Comparison of ENCODE assay signal across 9 mouse cellular contexts in genomic region chr19:46523131-46523479, GRCm38 (mm10). TPM values are rescaled to one million over a fixed set of nuclear protein-coding genes. Genes with fewer than 3 reads are reported as not detected.
A peak's percentile ranks its signal among the peaks of the same experiment; 100 is the strongest.
DNase-seq lines count a peak whose midpoint lies in the region; ATAC-seq and TF ChIP-seq lines count a peak whose summit lies in the region.
"Had no signal": no experiment of that assay in that cellular context is flagged by ENCODE, and none has a peak within 500 bp of the region (broad histone marks: within the 10 kb centered on the region; RNA-seq: fewer than 3 reads in every experiment).

No protein-coding gene starts in this region.

- no peak overlapping the region for H3K9ac ChIP-seq in MEL (ENCODE audit: control insufficient read depth, low read depth, low read length, poor library complexity, severe bottlenecking)
- H3K9ac ChIP-seq in hindbrain, embryonic 13.5 days, result peak overlapping the region; percentile 67; the same call in 1 of the 2 replicates
- H3K9ac ChIP-seq in midbrain, embryonic 13.5 days (replicated peaks), result peak overlapping the region; percentile 54; the same call in 1 of the 2 replicates

- peaks cover 90% of the 10 kb centered on the region for H3K4me1 ChIP-seq in heart, embryonic 10.5 days
- peaks cover 6 to 23% of the 10 kb centered on the region in 2 experiments; a peak in 3 of 4 replicates for H3K4me1 ChIP-seq in MEL (ENCODE audit: control insufficient read depth in 1 of 2, insufficient read depth in 2 of 2, low read length in 2 of 2)
- peaks cover 71% of the 10 kb centered on the region for H3K4me1 ChIP-seq in hindbrain, embryonic 13.5 days (replicated peaks)
- H3K4me1 ChIP-seq in midbrain, embryonic 13.5 days (replicated peaks), result peaks cover 72% of the 10 kb centered on the region

- no peak for TF ChIP-seq CTCF in MEL (IDR thresholded peaks at IDR 0.05 in 2 of 3, conservative IDR thresholded peaks at IDR 0.05 in 1 of 3; ENCODE audit: control insufficient read depth in 1 of 3, insufficient read depth in 1 of 3, low read depth in 2 of 3, low read length in 3 of 3, poor library complexity in 1 of 3, severe bottlenecking in 1 of 3)

- no peaks in the 10 kb centered on the region for H3K79me2 ChIP-seq in MEL (ENCODE audit: control insufficient read depth, insufficient read depth, low read length, poor library complexity)

- H3K27ac ChIP-seq in heart, embryonic 10.5 days, result peak overlapping the region; percentile 92
- H3K27ac ChIP-seq in MEL (ENCODE audit: control insufficient read depth, low read depth, low read length), result no peak overlapping the region
- peak overlapping the region; percentile 88 for H3K27ac ChIP-seq in hindbrain, embryonic 13.5 days
- peak overlapping the region; percentile 86 for H3K27ac ChIP-seq in midbrain, embryonic 13.5 days

- peak overlapping the region; percentile 47 for H3K4me3 ChIP-seq in heart, embryonic 10.5 days
- no peak overlapping the region for H3K4me3 ChIP-seq in MEL (ENCODE audit: control insufficient read depth in 1 of 2, insufficient read depth in 1 of 2, low read depth in 2 of 2, low read length in 2 of 2)
- H3K4me3 ChIP-seq in hindbrain, embryonic 13.5 days, result no peak overlapping the region; the same call in 1 of the 2 replicates
- H3K4me3 ChIP-seq in midbrain, embryonic 13.5 days (replicated peaks), result peak overlapping the region; percentile 23; the same call in 1 of the 2 replicates

- no peaks in the 10 kb centered on the region for H3K27me3 ChIP-seq in heart, embryonic 10.5 days (ENCODE audit: insufficient read depth, poor library complexity, severe bottlenecking)
- H3K27me3 ChIP-seq in MEL (ENCODE audit: control insufficient read depth in 1 of 2, insufficient read depth in 2 of 2, low read length in 2 of 2), result no peaks in the 10 kb centered on the region
- no peaks in the 10 kb centered on the region for H3K27me3 ChIP-seq in hindbrain, embryonic 13.5 days
- no peaks in the 10 kb centered on the region for H3K27me3 ChIP-seq in midbrain, embryonic 13.5 days

- no peak for TF ChIP-seq POLR2A in MEL (IDR thresholded peaks at IDR 0.05; ENCODE audit: control insufficient read depth in 1 of 2, insufficient read depth in 1 of 2, low read depth in 1 of 2, low read length in 2 of 2, poor library complexity in 1 of 2)

- intact Hi-C loops in heart, postnatal 10 days (cut with DNase I), result no loop called here
- intact Hi-C loops in left cerebral cortex, postnatal 14 days (cut with DNase I), result no loop called here

- peak overlapping the region; percentile 52 for H3K4me2 ChIP-seq in hindbrain, embryonic 13.5 days
- H3K4me2 ChIP-seq in midbrain, embryonic 13.5 days (replicated peaks), result peak overlapping the region; percentile 49

- no peak for TF ChIP-seq RAD21 in MEL (IDR thresholded peaks at IDR 0.05; ENCODE audit: low read depth, low read length)

- DNase-seq in heart, embryonic 10.5 days (ENCODE audit: low spot score), result no peak
- no peak for DNase-seq in heart, postnatal 10 days
- peak; percentile 62 for DNase-seq in MEL (ENCODE audit: low read depth, low spot score)
- DNase-seq in gastrocnemius, adult 8-10 months (ENCODE audit: low spot score in 2 of 2), result no peak
- DNase-seq in layer of hippocampus, postnatal 14 days (ENCODE audit: low spot score in 2 of 2), result no peak
- no peak for DNase-seq in left cerebral cortex, postnatal 14 days (ENCODE audit: low spot score in 2 of 2)

- TF ChIP-seq EP300 in MEL (IDR thresholded peaks at IDR 0.05; ENCODE audit: low read depth in 1 of 2, low read length in 2 of 2), result no peak; a peak in 1 of 4 replicates

- ATAC-seq in hindbrain, embryonic 13.5 days (ENCODE audit: low FRiP score), result no peak
- no peak for ATAC-seq in midbrain, embryonic 13.5 days

- no peaks in the 10 kb centered on the region for H3K36me3 ChIP-seq in heart, embryonic 10.5 days
- peaks cover 0 to 4% of the 10 kb centered on the region in 2 experiments; a peak in 2 of 4 replicates for H3K36me3 ChIP-seq in MEL (ENCODE audit: control insufficient read depth in 1 of 2, insufficient read depth in 2 of 2, low read length in 2 of 2)
- no peaks in the 10 kb centered on the region for H3K36me3 ChIP-seq in hindbrain, embryonic 13.5 days
- H3K36me3 ChIP-seq in midbrain, embryonic 13.5 days, result no peaks in the 10 kb centered on the region
- H3K36me3 ChIP-seq: G1E had no signal

- no peaks in the 10 kb centered on the region for H3K9me3 ChIP-seq in heart, embryonic 10.5 days
- no peaks in the 10 kb centered on the region for H3K9me3 ChIP-seq in MEL (replicated peaks; ENCODE audit: insufficient read depth, low read length)
- H3K9me3 ChIP-seq in hindbrain, embryonic 13.5 days, result no peaks in the 10 kb centered on the region
- no peaks in the 10 kb centered on the region for H3K9me3 ChIP-seq in midbrain, embryonic 13.5 days
- H3K9me3 ChIP-seq: G1E had no signal

TF ChIP-seq in MEL, 35 proteins besides CTCF, POLR2A, EP300 and RAD21:
- TF ChIP-seq ELF1 (IDR thresholded peaks at IDR 0.05; ENCODE audit: low read depth, low read length), result 0 out of 2 replicates have a peak, but pooled peaks have one; percentile 33
- no peak for TF ChIP-seq POLR2AphosphoS5 (IDR thresholded peaks at IDR 0.05; ENCODE audit: borderline replicate concordance, low read depth, low read length)
- TF ChIP-seq GABPA (IDR thresholded peaks at IDR 0.05; ENCODE audit: low read depth, low read length), result no peak
- no peak for TF ChIP-seq ETS1 (IDR thresholded peaks at IDR 0.05; ENCODE audit: low read depth, low read length)
- peak; percentile 27; the same call in 1 of the 2 replicates for TF ChIP-seq GATA1 (IDR thresholded peaks at IDR 0.05; ENCODE audit: low read depth, low read length)
- 0 out of 2 replicates have a peak, but pooled peaks have one; percentile 49 for TF ChIP-seq MAFK (IDR thresholded peaks at IDR 0.05; ENCODE audit: borderline replicate concordance, low read depth, low read length)
- 0 out of 2 replicates have a peak, but pooled peaks have one; percentile 33 for TF ChIP-seq MAZ (IDR thresholded peaks at IDR 0.05; ENCODE audit: low read depth, low read length)

RNA-seq across cellular contexts. Expression of gene Trim8, which starts 21.6 kb away (rescaled TPM):
- polyA plus RNA-seq in heart, embryonic 10.5 days (2016; fragmentation: Nextera tagmentation; extraction: Ambion mirVana), result 17.6 and 22.0 TPM in 2 replicates
- 10 to 100 TPM; 49.9 to 50.6 TPM for total RNA-seq in heart, postnatal 10 days (2021)
- total RNA-seq in MEL (2012; rRNA removed), result 19.1 and 21.2 TPM in 2 replicates
- 10 to 100 TPM in 1 of 2 experiments, not detected in 1; 57.2 TPM for polyA plus RNA-seq in MEL (2012; ENCODE audit: insufficient read depth in 1 of 2, insufficient read length in 2 of 2, low read depth in 1 of 2, low replicate concordance in 2 of 2, missing spikeins in 1 of 2)
- 29.7 and 31.6 TPM in 2 replicates for polyA plus RNA-seq in hindbrain, embryonic 13.5 days (2015; fragmentation: Nextera tagmentation; extraction: Ambion mirVana)
- 27.7 and 33.0 TPM in 2 replicates for polyA plus RNA-seq in midbrain, embryonic 13.5 days (2015; fragmentation: Nextera tagmentation; extraction: Ambion mirVana)
- total RNA-seq in gastrocnemius, adult 8-10 months (2022), result 10 to 100 TPM; 22.0 to 24.0 (median 22.7) TPM
- 100 to 1,000 TPM in 1 of 2 experiments, 10 to 100 TPM in 1; 98.9 to 110 TPM for total RNA-seq in layer of hippocampus, postnatal 14 days (2021)
- total RNA-seq in left cerebral cortex, postnatal 14 days (2021), result 100 to 1,000 TPM; 103 to 110 TPM

RNA-seq across cellular contexts. Expression of gene Arl3, which starts 49.9 kb away (rescaled TPM):
- polyA plus RNA-seq in heart, embryonic 10.5 days (2016; fragmentation: Nextera tagmentation; extraction: Ambion mirVana), result 112 and 134 TPM in 2 replicates
- total RNA-seq in heart, postnatal 10 days (2021), result 10 to 100 TPM; 32.8 to 33.6 TPM
- 62.4 and 74.8 TPM in 2 replicates for total RNA-seq in MEL (2012; rRNA removed)
- polyA plus RNA-seq in MEL (2012; ENCODE audit: insufficient read depth in 1 of 2, insufficient read length in 2 of 2, low read depth in 1 of 2, low replicate concordance in 2 of 2, missing spikeins in 1 of 2), result 100 to 1,000 TPM in 1 of 2 experiments, not detected in 1; 123 TPM
- polyA plus RNA-seq in hindbrain, embryonic 13.5 days (2015; fragmentation: Nextera tagmentation; extraction: Ambion mirVana), result 212 and 220 TPM in 2 replicates
- polyA plus RNA-seq in midbrain, embryonic 13.5 days (2015; fragmentation: Nextera tagmentation; extraction: Ambion mirVana), result 226 and 238 TPM in 2 replicates
- 10 to 100 TPM; 51.1 to 76.4 (median 62.8) TPM for total RNA-seq in gastrocnemius, adult 8-10 months (2022)
- 100 to 1,000 TPM; 111 to 121 TPM for total RNA-seq in layer of hippocampus, postnatal 14 days (2021)
- total RNA-seq in left cerebral cortex, postnatal 14 days (2021), result 100 to 1,000 TPM; 103 to 116 TPM

RNA-seq across cellular contexts. Expression of gene Sfxn2, which starts 50.1 kb away (rescaled TPM):
- 14.2 and 14.5 TPM in 2 replicates for polyA plus RNA-seq in heart, embryonic 10.5 days (2016; fragmentation: Nextera tagmentation; extraction: Ambion mirVana)
- total RNA-seq in heart, postnatal 10 days (2021), result 1 to 10 TPM; 3.0 to 3.8 TPM
- 16.1 and 20.3 TPM in 2 replicates for total RNA-seq in MEL (2012; rRNA removed)
- 10 to 100 TPM; 21.2 to 36.6 TPM for polyA plus RNA-seq in MEL (2012; ENCODE audit: insufficient read depth in 1 of 2, insufficient read length in 2 of 2, low read depth in 1 of 2, low replicate concordance in 2 of 2, missing spikeins in 1 of 2)
- 10.3 and 12.6 TPM in 2 replicates for polyA plus RNA-seq in hindbrain, embryonic 13.5 days (2015; fragmentation: Nextera tagmentation; extraction: Ambion mirVana)
- polyA plus RNA-seq in midbrain, embryonic 13.5 days (2015; fragmentation: Nextera tagmentation; extraction: Ambion mirVana), result 10.3 and 11.9 TPM in 2 replicates
- total RNA-seq in gastrocnemius, adult 8-10 months (2022), result 1 to 10 TPM; 1.6 to 3.0 (median 2.8) TPM
- 1 to 10 TPM; 8.2 to 8.3 TPM for total RNA-seq in layer of hippocampus, postnatal 14 days (2021)
- total RNA-seq in left cerebral cortex, postnatal 14 days (2021), result 1 to 10 TPM; 4.1 to 6.0 TPM

Comparison
In these comparisons a context has a peak if more than half of its experiments do, and no peak if none do; other contexts are left out.
1. H3K4me3 ChIP-seq: peak in heart, embryonic 10.5 days (single experiment) and midbrain, embryonic 13.5 days (single experiment); none in MEL (0 of 2) and hindbrain, embryonic 13.5 days (single experiment).